Mouse (Mus musculus) stomach, embryonic 16.5 days (tissue): ENCODE measurements around the gene Usf1. TPM values are rescaled to one million over a fixed set of nuclear protein-coding genes. Genes with fewer than 3 reads are reported as not detected.

ENCODE experiments used
- ATAC-seq: fragments of 200-750 bp; cut with Nextera tagmentation; 2 replicates; pipeline ENCODE4 v1.8.0; 2017; ENCODE audit warnings: moderate number of reproducible peaks, moderate TSS enrichment; ENCODE audit not compliant: insufficient read depth, low FRiP score
- H3K27ac ChIP-seq: fragments of 300-500 bp; sonication (generic); 2 replicates; pipeline ENCODE4 v1.5.1; 2014; ENCODE audit warnings: low read length
- H3K27me3 ChIP-seq: fragments of 300-500 bp; sonication (generic); 2 replicates; pipeline ENCODE4 v1.6.1; 2014; ENCODE audit warnings: low read length, control low read depth, mixed read lengths; ENCODE audit not compliant: control insufficient read depth, insufficient read depth
- H3K36me3 ChIP-seq: fragments of 300-500 bp; sonication (generic); 2 replicates; pipeline ENCODE4 v1.6.1; 2014; ENCODE audit warnings: low read length; ENCODE audit not compliant: control insufficient read depth, insufficient read depth
- H3K4me1 ChIP-seq: fragments of 300-500 bp; sonication (generic); 2 replicates; pipeline ENCODE4 v1.6.1; 2014; ENCODE audit warnings: low read length, control low read depth, mixed read lengths; ENCODE audit not compliant: control insufficient read depth, insufficient read depth
- H3K4me2 ChIP-seq: fragments of 300-500 bp; sonication (generic); 2 replicates; pipeline ENCODE4 v1.6.1; 2014; ENCODE audit warnings: low read depth, low read length, mixed read lengths
- H3K4me3 ChIP-seq: fragments of 300-500 bp; sonication (generic); replicated peaks from 2 replicates; pipeline ENCODE4 v1.5.1; 2014; ENCODE audit warnings: mild to moderate bottlenecking, low read length
- H3K9ac ChIP-seq: fragments of 300-500 bp; sonication (generic); 2 replicates; pipeline ENCODE4 v1.6.1; 2014; ENCODE audit warnings: low read length
- H3K9me3 ChIP-seq: fragments of 300-500 bp; sonication (generic); replicated peaks from 2 replicates; pipeline ENCODE4 v1.6.1; 2016; ENCODE audit warnings: low read length, control low read depth; ENCODE audit not compliant: control insufficient read depth
- WGBS: fragments of 180-500 bp; shearing (Covaris S2); extraction: QIAGEN DNeasy Blood & Tissue Kit; methylation state at CpG from one replicate; pipeline ENCODE4 v1.1.7; 2014; 5-methylcytosine and 5-hydroxymethylcytosine counted together
- polyA plus RNA-seq: library from polyadenylated mRNA; unstranded; fragments of >200 nt; fragmentation: Nextera tagmentation; extraction: Ambion mirVana; gene quantifications from 2 replicates; pipeline ENCODE4 v1.2.1, GENCODE M21; 2015

Gene Usf1
- polyA plus RNA-seq, 1 experiment from 2014 or later: 64.7 TPM

GRCm38 (mm10) chr1:171440025-171440725, 29.1 kb downstream of the Usf1 start:
- peak overlapping the region; percentile 92 for H3K27ac ChIP-seq
- ATAC-seq: peak; percentile 32; the same call in 1 of the 2 replicates
- peak overlapping the region; percentile 62 for H3K4me2 ChIP-seq
- H3K4me3 ChIP-seq: peak overlapping the region; percentile 67
- no peaks in the 10 kb centered on the region for H3K27me3 ChIP-seq
- H3K9me3 ChIP-seq: peaks cover 6% of the 10 kb centered on the region
- 14% methylated on average over 9 of the region's 9 CpGs for WGBS
- H3K9ac ChIP-seq: peak overlapping the region; percentile 49
- peaks cover 28% of the 10 kb centered on the region; the same call in 1 of the 2 replicates for H3K4me1 ChIP-seq
- 0 out of 2 replicates have a peak, but pooled peaks cover 2% of the 10 kb centered on the region for H3K36me3 ChIP-seq

- Histone ChIP-seq H3K9ac (peak overlapping the region; percentile 54; the same call in 1 of the 2 replicates), H3K27ac (peak overlapping the region; percentile 92), H3K9me3 (peaks cover 6% of the 10 kb centered on the region), H3K36me3 (0 out of 2 replicates have a peak, but pooled peaks cover 2% of the 10 kb centered on the region), H3K4me2 (peak overlapping the region; percentile 62), H3K4me3 (peak overlapping the region; percentile 26), H3K27me3 (no peaks in the 10 kb centered on the region), H3K4me1 (peaks cover 31% of the 10 kb centered on the region)
- 42% methylated on average over 7 of the region's 7 CpGs for WGBS
- ATAC-seq: peak; percentile 61
Measured at GRCm38 (mm10) chr1:171441466-171442412, 30.6 kb downstream of the Usf1 start.

- peak overlapping the region; percentile 92 for H3K27ac ChIP-seq
- H3K4me3 ChIP-seq: peak overlapping the region; percentile 26
- WGBS: 48% methylated on average over 8 of the region's 8 CpGs
- peaks cover 27% of the 10 kb centered on the region for H3K4me1 ChIP-seq
- no peak for ATAC-seq
- peaks cover 6% of the 10 kb centered on the region for H3K9me3 ChIP-seq
- H3K4me2 ChIP-seq: peak overlapping the region; percentile 62
- peak overlapping the region; percentile 54; the same call in 1 of the 2 replicates for H3K9ac ChIP-seq
- no peaks in the 10 kb centered on the region for H3K27me3 ChIP-seq
- H3K36me3 ChIP-seq: 0 out of 2 replicates have a peak, but pooled peaks cover 2% of the 10 kb centered on the region
Measured at GRCm38 (mm10) chr1:171442413-171442760, 31.3 kb downstream of the Usf1 start.

- peaks cover 6% of the 10 kb centered on the region for H3K9me3 ChIP-seq
- no peak overlapping the region for H3K9ac ChIP-seq
- no peak for ATAC-seq
- 61% methylated on average over 5 of the region's 5 CpGs for WGBS
- no peak overlapping the region for H3K4me2 ChIP-seq
- H3K27me3 ChIP-seq: no peaks in the 10 kb centered on the region
- 0 out of 2 replicates have a peak, but pooled peaks cover 2% of the 10 kb centered on the region for H3K36me3 ChIP-seq
- peaks cover 28% of the 10 kb centered on the region for H3K4me1 ChIP-seq
- H3K27ac ChIP-seq: no peak overlapping the region
- no peak overlapping the region for H3K4me3 ChIP-seq
Measured at GRCm38 (mm10) chr1:171445050-171445449, 33.9 kb downstream of the Usf1 start.

GRCm38 (mm10) chr1:171446854-171447253, 35.7 kb downstream of the Usf1 start:
- H3K9ac ChIP-seq: no peak overlapping the region
- H3K27ac ChIP-seq: no peak overlapping the region
- ATAC-seq: no peak
- no peak overlapping the region for H3K4me3 ChIP-seq
- peaks cover 18% of the 10 kb centered on the region for H3K4me1 ChIP-seq
- WGBS: 46% methylated on average over 7 of the region's 7 CpGs
- H3K4me2 ChIP-seq: no peak overlapping the region
- H3K27me3 ChIP-seq: no peaks in the 10 kb centered on the region
- H3K36me3 ChIP-seq: 0 out of 2 replicates have a peak, but pooled peaks cover 2% of the 10 kb centered on the region
- peaks cover 6% of the 10 kb centered on the region for H3K9me3 ChIP-seq

- 14% methylated on average over 10 of the region's 10 CpGs for WGBS
Measured at GRCm38 (mm10) chr1:171447692-171448091, 36.6 kb downstream of the Usf1 start.

GRCm38 (mm10) chr1:171450062-171450461, 38.9 kb downstream of the Usf1 start:
- Histone ChIP-seq H3K9ac (no peak overlapping the region), H3K27ac (no peak overlapping the region), H3K9me3 (no peaks in the 10 kb centered on the region), H3K4me1 (peaks cover 14% of the 10 kb centered on the region), H3K27me3 (no peaks in the 10 kb centered on the region), H3K4me2 (no peak overlapping the region), H3K4me3 (no peak overlapping the region), H3K36me3 (no peaks in the 10 kb centered on the region)
- no peak for ATAC-seq
- WGBS: 75% methylated on average over 11 of the region's 11 CpGs

More at GRCm38 (mm10) chr1:171447692-171448091, 36.6 kb downstream of the Usf1 start:
- Histone ChIP-seq H3K4me2 (peak overlapping the region; percentile 39), H3K4me3 (no peak overlapping the region), H3K36me3 (0 out of 2 replicates have a peak, but pooled peaks cover 2% of the 10 kb centered on the region), H3K27me3 (no peaks in the 10 kb centered on the region), H3K27ac (no peak overlapping the region), H3K4me1 (peaks cover 18% of the 10 kb centered on the region), H3K9ac (peak overlapping the region; percentile 40; the same call in 1 of the 2 replicates), H3K9me3 (peaks cover 6% of the 10 kb centered on the region)
- no peak for ATAC-seq

- Histone ChIP-seq H3K4me1 (peaks cover 14% of the 10 kb centered on the region), H3K27ac (no peak overlapping the region), H3K9ac (no peak overlapping the region), H3K4me2 (no peak overlapping the region), H3K9me3 (no peaks in the 10 kb centered on the region), H3K4me3 (no peak overlapping the region), H3K36me3 (no peaks in the 10 kb centered on the region), H3K27me3 (no peaks in the 10 kb centered on the region)
- no peak for ATAC-seq
- 60% methylated on average over 10 of the region's 10 CpGs for WGBS
Measured at GRCm38 (mm10) chr1:171451001-171451400, 39.9 kb downstream of the Usf1 start.
